ENCODE assay signal across 9 mouse cellular contexts in the genomic region with DNA sequence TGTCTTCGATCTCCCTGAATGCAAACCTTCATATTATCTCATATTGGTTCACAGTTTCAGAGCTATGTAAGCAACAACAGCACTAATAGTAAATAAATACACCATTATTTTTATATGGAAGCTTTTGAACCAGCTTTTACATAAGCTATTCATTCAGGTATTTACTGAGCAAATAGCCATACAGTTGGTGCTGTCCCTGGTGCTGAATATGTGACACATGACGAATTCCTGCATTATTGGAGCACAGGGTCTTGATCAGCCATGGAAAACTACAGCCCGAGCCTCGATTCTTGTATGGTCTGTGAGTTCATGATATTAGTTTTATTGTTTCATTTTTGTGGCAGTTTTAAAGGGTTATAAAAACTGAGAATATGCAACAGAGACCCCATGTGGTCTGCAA.
DNase-seq lines count a peak whose midpoint lies in the region; ATAC-seq and TF ChIP-seq lines count a peak whose summit lies in the region.
"Had no signal": no experiment of that assay in that cellular context is flagged by ENCODE, and none has a peak within 500 bp of the region (broad histone marks: within the 10 kb centered on the region; RNA-seq: fewer than 3 reads in every experiment).

No protein-coding gene starts in this region.

- H3K4me2 ChIP-seq in hindbrain, embryonic 14.5 days (replicated peaks), result no peak overlapping the region
- H3K4me2 ChIP-seq in hindbrain, embryonic 13.5 days, result no peak overlapping the region
- H3K4me2 ChIP-seq in CH12.LX (ENCODE audit: insufficient read depth, low read depth, poor library complexity, severe bottlenecking), result no peak overlapping the region

- no peak for TF ChIP-seq RAD21 in CH12.LX (IDR thresholded peaks at IDR 0.05; ENCODE audit: low read depth, low read length)

- TF ChIP-seq EP300 in CH12.LX (IDR thresholded peaks at IDR 0.05; ENCODE audit: low read length), result no peak

- H3K9me3 ChIP-seq in hindbrain, embryonic 14.5 days (ENCODE audit: control insufficient read depth, low read length), result no peaks in the 10 kb centered on the region
- no peaks in the 10 kb centered on the region for H3K9me3 ChIP-seq in hindbrain, embryonic 13.5 days
- no peaks in the 10 kb centered on the region for H3K9me3 ChIP-seq in CH12.LX (replicated peaks; ENCODE audit: low read length)

- TF ChIP-seq POLR2A in CH12.LX (IDR thresholded peaks at IDR 0.05; ENCODE audit: low read depth, low read length), result no peak

- in situ Hi-C loops in CH12.LX (cut with MboI; ENCODE audit: low pct_ligation_motif_present, low pct_unique_long_range_greater_than_20kb, low sequenced_read_pairs), result no loop called here

- ATAC-seq in hindbrain, embryonic 14.5 days (ENCODE audit: low FRiP score), result no peak
- no peak for ATAC-seq in hindbrain, embryonic 13.5 days (ENCODE audit: low FRiP score)
- no peak for ATAC-seq in CD4-positive, CD25-positive, alpha-beta regulatory T cell, adult 4 months

- dilution Hi-C loops in CH12.LX (cut with MboI; ENCODE audit: extremely low pct_ligation_motif_present, extremely low pct_unique_long_range_greater_than_20kb, low sequenced_read_pairs), result no loop called here

- no peak overlapping the region for H3K4me3 ChIP-seq in hindbrain, embryonic 14.5 days (replicated peaks; ENCODE audit: low read length)
- no peak overlapping the region for H3K4me3 ChIP-seq in hindbrain, embryonic 13.5 days
- H3K4me3 ChIP-seq in CH12.LX (replicated peaks in 1 of 3; ENCODE audit: low read depth in 2 of 3, low read length in 2 of 3, poor library complexity in 1 of 3), result no peak overlapping the region

- H3K27me3 ChIP-seq in hindbrain, embryonic 14.5 days (ENCODE audit: control insufficient read depth, insufficient read depth, low read length), result no peaks in the 10 kb centered on the region
- no peaks in the 10 kb centered on the region for H3K27me3 ChIP-seq in hindbrain, embryonic 13.5 days
- H3K27me3 ChIP-seq in CH12.LX (replicated peaks), result no peaks in the 10 kb centered on the region

- peak; percentile 64 for DNase-seq in hindbrain, embryonic 14.5 days (ENCODE audit: low spot score)
- peak; percentile 40 for DNase-seq in CH12.LX (ENCODE audit: extremely low read depth)
- peak; percentile 55 for DNase-seq in adrenal gland, postnatal 10 days
- peak; percentile 13 for DNase-seq in large intestine, adult 2 months (ENCODE audit: low read depth, low spot score)
- DNase-seq in cerebellum, postnatal 14 days, result no peak
- DNase-seq in left cerebral cortex, adult 11 months (ENCODE audit: low spot score), result no peak
- DNase-seq: layer of hippocampus, adult 9-11 months had no signal

- no peaks in the 10 kb centered on the region for H3K79me2 ChIP-seq in CH12.LX (replicated peaks; ENCODE audit: control insufficient read depth, extremely low read depth, insufficient read depth, poor library complexity, severe bottlenecking)

- WGBS in hindbrain, embryonic 14.5 days, result 65% methylated on average over 4 of the region's 4 CpGs
- WGBS in hindbrain, embryonic 13.5 days, result 68% methylated on average over 4 of the region's 4 CpGs
- WGBS in large intestine, adult 2 months, result 43% methylated on average over 4 of the region's 4 CpGs

- no peak overlapping the region for H3K9ac ChIP-seq in hindbrain, embryonic 14.5 days
- no peak overlapping the region for H3K9ac ChIP-seq in hindbrain, embryonic 13.5 days
- no peak overlapping the region for H3K9ac ChIP-seq in CH12.LX (ENCODE audit: insufficient read depth, low read depth)

- H3K36me3 ChIP-seq in hindbrain, embryonic 14.5 days (replicated peaks; ENCODE audit: control insufficient read depth, insufficient read depth), result no peaks in the 10 kb centered on the region
- no peaks in the 10 kb centered on the region for H3K36me3 ChIP-seq in hindbrain, embryonic 13.5 days
- H3K36me3 ChIP-seq in CH12.LX (replicated peaks in 1 of 2; ENCODE audit: control insufficient read depth in 1 of 2, insufficient read depth in 1 of 2, low read length in 1 of 2), result no peaks in the 10 kb centered on the region

- no peaks in the 10 kb centered on the region for H3K4me1 ChIP-seq in hindbrain, embryonic 14.5 days (replicated peaks; ENCODE audit: control insufficient read depth, insufficient read depth, low read length)
- no peaks in the 10 kb centered on the region for H3K4me1 ChIP-seq in hindbrain, embryonic 13.5 days (replicated peaks)
- H3K4me1 ChIP-seq in CH12.LX (ENCODE audit: control insufficient read depth in 1 of 2, insufficient read depth in 2 of 2), result peaks cover 5 to 14% of the 10 kb centered on the region in 2 experiments

- H3K27ac ChIP-seq in hindbrain, embryonic 14.5 days, result no peak overlapping the region
- H3K27ac ChIP-seq in hindbrain, embryonic 13.5 days, result no peak overlapping the region
- no peak overlapping the region for H3K27ac ChIP-seq in CH12.LX (ENCODE audit: insufficient read depth, low read depth)

- TF ChIP-seq CTCF in CH12.LX (conservative IDR thresholded peaks at IDR 0.05 in 1 of 2, IDR thresholded peaks at IDR 0.05 in 1 of 2; ENCODE audit: low read depth in 2 of 2, low read length in 2 of 2), result no peak

TF ChIP-seq in CH12.LX, 34 proteins besides CTCF, POLR2A, EP300 and RAD21:
- TF ChIP-seq ELF1 (IDR thresholded peaks at IDR 0.05; ENCODE audit: low read depth, low read length) (no peak), GABPA (IDR thresholded peaks at IDR 0.05; ENCODE audit: insufficient replicate concordance, low read depth, low read length) (no peak), KAT2A (IDR thresholded peaks at IDR 0.05; ENCODE audit: insufficient replicate concordance, low read length) (no peak), ZNF384 (IDR thresholded peaks at IDR 0.05; ENCODE audit: low read depth, low read length) (no peak), MYC (IDR thresholded peaks at IDR 0.05; ENCODE audit: low read depth, low read length) (no peak), MAZ (IDR thresholded peaks at IDR 0.05; ENCODE audit: low read depth, low read length) (no peak), POLR2AphosphoS2 (IDR thresholded peaks at IDR 0.05; ENCODE audit: low read depth, low read length) (no peak), IRF4 (IDR thresholded peaks at IDR 0.05; ENCODE audit: low read depth, low read length) (no peak), TBP (conservative IDR thresholded peaks at IDR 0.05; ENCODE audit: low read depth, low read length) (no peak), SMC3 (IDR thresholded peaks at IDR 0.05; ENCODE audit: low read depth, low read length) (no peak), MXI1 (IDR thresholded peaks at IDR 0.05; ENCODE audit: low read depth, low read length) (no peak), E2F4 (IDR thresholded peaks at IDR 0.05; ENCODE audit: insufficient replicate concordance, low read depth, low read length) (no peak), HCFC1 (IDR thresholded peaks at IDR 0.05; ENCODE audit: low read depth, low read length) (no peak), UBTF (IDR thresholded peaks at IDR 0.05; ENCODE audit: low read depth, low read length) (no peak), RCOR1 (conservative IDR thresholded peaks at IDR 0.05; ENCODE audit: low read depth, low read length) (no peak), MAX (IDR thresholded peaks at IDR 0.05; ENCODE audit: low read length) (no peak)
TF ChIP-seq in CH12.LX: peak in this region for 0.

Comparison
In these comparisons a context has a peak if more than half of its experiments do, and no peak if none do; other contexts are left out.
1. DNase-seq: peak in hindbrain, embryonic 14.5 days (single experiment), CH12.LX (single experiment), adrenal gland, postnatal 10 days (single experiment) and large intestine, adult 2 months (single experiment); none in cerebellum, postnatal 14 days (0 of 2) and left cerebral cortex, adult 11 months (single experiment).